Mouse (Mus musculus): Measurements from ENCODE around the gene Hrk. TPM values are rescaled to one million over a fixed set of nuclear protein-coding genes. Genes with fewer than 3 reads are reported as not detected.

Hrk gene
- polyA plus RNA-seq, 1 experiment from 2014 or later, result 4.1 TPM

DNA sequence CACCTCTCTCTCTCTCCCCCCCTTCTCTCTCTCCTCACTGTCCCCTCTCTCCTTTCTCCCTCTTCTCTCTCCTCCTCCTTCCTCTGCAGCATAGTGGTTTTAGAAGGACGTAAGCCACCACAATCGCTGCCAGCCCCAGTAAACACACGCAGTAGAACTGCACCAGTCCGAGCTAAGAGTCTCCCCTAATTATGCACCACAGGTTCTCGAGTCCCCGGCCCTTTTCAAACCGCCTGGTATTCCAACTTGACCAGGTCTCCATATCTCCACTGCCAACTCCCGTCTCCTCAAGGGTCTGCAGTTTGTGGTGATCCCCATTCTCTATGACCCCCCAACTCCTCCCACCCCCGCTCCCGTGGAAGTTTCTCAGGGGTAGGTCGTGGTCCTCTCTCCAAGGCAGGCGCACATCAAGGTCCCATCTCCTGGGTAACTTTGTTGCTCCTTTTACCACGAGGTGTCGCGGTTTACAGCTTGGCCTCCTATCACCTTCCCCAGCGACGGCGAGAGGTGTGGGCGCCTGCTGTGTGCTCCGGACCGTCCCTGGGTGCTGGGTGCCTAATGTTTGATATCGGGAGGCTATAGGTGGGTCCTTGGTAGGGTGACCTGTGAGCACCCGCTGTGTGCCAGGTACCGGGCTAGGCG lies 6.6 kb downstream of the Hrk start:
- Histone ChIP-seq H3K4me1 (ENCODE audit: control insufficient read depth, insufficient read depth, low read length) (peaks cover 21% of the 10 kb centered on the region), H3K27ac (ENCODE audit: low read length) (no peak overlapping the region), H3K4me3 (ENCODE audit: low read depth, low read length) (peak overlapping the region; percentile 36), H3K4me2 (ENCODE audit: low read length) (peak overlapping the region; percentile 93), H3K36me3 (ENCODE audit: control insufficient read depth, insufficient read depth, low read length) (no peaks in the 10 kb centered on the region), H3K9ac (ENCODE audit: low read depth, low read length) (0 out of 2 replicates have a peak overlapping the region, but pooled peaks have one; percentile 10), H3K27me3 (ENCODE audit: control insufficient read depth, insufficient read depth, low read depth, low read length) (peaks cover 45% of the 10 kb centered on the region), H3K9me3 (replicated peaks; ENCODE audit: control insufficient read depth, low read length, poor library complexity, severe bottlenecking) (0 out of 2 replicates have a peak, but pooled peaks cover 4% of the 10 kb centered on the region)
- no peak for ATAC-seq
- 1% methylated on average over 25 of the region's 25 CpGs for WGBS

DNA sequence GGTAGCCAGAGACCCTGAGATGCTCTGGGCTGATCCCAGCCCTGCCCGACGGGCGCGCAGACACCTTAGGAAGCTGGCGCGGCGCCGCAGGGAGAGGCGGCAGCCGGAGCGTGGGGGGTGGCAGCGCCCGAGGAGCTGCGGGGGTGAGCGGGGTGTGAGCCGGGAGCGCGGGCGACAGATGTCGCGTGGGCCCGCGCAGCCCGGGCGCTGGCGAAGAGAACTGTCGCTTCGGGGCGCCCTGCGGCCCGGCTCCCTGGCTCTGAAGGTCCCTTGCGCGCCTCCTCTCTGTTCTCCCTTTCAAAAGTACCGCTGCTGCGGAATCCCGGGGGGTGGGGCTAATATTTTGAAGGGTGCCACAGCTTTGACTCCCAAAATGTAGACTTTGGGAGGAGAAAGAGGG lies 7.2 kb downstream of the Hrk start:
- H3K4me2 ChIP-seq (ENCODE audit: low read length), result peak overlapping the region; percentile 93
- no peaks in the 10 kb centered on the region for H3K36me3 ChIP-seq (ENCODE audit: control insufficient read depth, insufficient read depth, low read length)
- 0 out of 2 replicates have a peak overlapping the region, but pooled peaks have one; percentile 15 for H3K9ac ChIP-seq (ENCODE audit: low read depth, low read length)

DNA sequence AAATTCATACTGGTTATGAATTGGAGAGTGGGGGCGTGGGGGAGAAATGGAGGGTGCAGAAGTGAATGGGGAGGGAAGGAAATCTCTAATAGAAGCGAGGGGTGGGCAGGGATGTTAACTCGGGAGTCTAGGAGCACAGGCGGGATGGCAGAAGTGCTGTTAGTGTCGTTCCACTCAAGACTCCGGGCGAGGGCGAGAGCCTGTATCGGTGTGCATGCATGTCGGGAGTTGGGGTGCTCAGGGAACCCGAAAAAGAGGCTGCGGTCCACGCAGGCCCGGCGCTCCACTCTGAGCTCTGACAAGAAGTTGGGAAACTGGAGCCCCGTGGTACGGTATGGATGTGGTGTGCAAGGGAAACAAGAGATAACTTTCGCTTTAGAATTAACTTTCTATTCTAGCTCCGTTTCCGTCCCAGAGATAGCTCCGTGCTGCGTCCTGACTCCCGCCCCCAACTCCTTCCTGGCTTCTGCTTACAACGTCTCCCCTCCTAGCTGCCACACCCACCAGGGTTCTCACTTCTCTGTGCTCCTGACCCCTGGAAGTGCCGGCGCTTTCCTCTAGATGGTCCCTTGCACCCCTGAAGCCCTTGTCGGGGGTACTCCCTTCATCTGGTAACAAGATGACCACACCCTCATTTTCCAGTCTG lies 7.8 kb downstream of the Hrk start:
- Histone ChIP-seq H3K27ac (ENCODE audit: low read length) (no peak overlapping the region), H3K9me3 (replicated peaks; ENCODE audit: control insufficient read depth, low read length, poor library complexity, severe bottlenecking) (0 out of 2 replicates have a peak, but pooled peaks cover 4% of the 10 kb centered on the region), H3K9ac (ENCODE audit: low read depth, low read length) (0 out of 2 replicates have a peak overlapping the region, but pooled peaks have one; percentile 15), H3K4me2 (ENCODE audit: low read length) (peak overlapping the region; percentile 93), H3K4me3 (ENCODE audit: low read depth, low read length) (peak overlapping the region; percentile 36), H3K4me1 (ENCODE audit: control insufficient read depth, insufficient read depth, low read length) (peaks cover 21% of the 10 kb centered on the region), H3K27me3 (ENCODE audit: control insufficient read depth, insufficient read depth, low read depth, low read length) (peaks cover 42% of the 10 kb centered on the region), H3K36me3 (ENCODE audit: control insufficient read depth, insufficient read depth, low read length) (no peaks in the 10 kb centered on the region)
- no peak for ATAC-seq
- WGBS, result under 1% methylated on average over 27 of the region's 27 CpGs

More for the DNA sequence above, 7.2 kb downstream of the Hrk start:
- Histone ChIP-seq H3K9me3 (replicated peaks; ENCODE audit: control insufficient read depth, low read length, poor library complexity, severe bottlenecking) (0 out of 2 replicates have a peak, but pooled peaks cover 4% of the 10 kb centered on the region), H3K4me3 (ENCODE audit: low read depth, low read length) (peak overlapping the region; percentile 36), H3K27me3 (ENCODE audit: control insufficient read depth, insufficient read depth, low read depth, low read length) (peaks cover 42% of the 10 kb centered on the region), H3K27ac (ENCODE audit: low read length) (no peak overlapping the region), H3K4me1 (ENCODE audit: control insufficient read depth, insufficient read depth, low read length) (peaks cover 21% of the 10 kb centered on the region)
- 2% methylated on average over 24 of the region's 36 CpGs for WGBS
- ATAC-seq, result no peak

DNA sequence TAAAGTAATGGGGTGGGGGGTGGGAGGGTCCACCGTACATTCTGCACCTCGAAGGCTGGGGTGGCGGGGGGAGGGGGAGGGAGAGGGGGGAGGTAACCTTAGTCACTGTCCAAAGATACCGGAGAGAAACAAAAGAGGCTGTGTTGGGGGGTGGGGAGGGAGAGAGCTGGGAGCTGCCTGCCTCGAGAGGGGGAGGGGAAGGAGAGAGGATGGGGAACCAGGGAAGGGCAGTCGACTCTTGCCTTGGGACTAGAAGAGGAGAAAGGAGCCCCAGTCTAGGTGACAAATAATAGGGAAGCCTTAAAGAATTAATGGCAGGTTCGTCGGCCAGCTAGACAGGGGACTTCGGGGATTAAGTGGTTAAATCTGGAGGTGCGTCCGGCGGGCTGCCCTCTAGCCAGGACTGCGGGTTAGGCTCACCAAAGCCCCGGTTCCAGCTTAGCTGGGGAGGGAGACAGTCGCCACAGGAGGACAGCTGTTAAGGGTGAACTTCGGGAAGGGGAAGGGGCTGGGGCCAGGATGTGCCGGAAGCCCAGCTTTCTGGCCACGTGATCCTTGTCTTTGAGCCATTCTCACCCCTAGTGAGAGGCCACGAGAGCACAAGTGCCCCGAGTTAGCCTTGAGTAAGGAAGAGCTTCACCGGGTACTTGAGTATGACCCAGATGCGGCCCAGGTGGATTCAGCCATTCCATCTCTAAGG lies 10.0 kb downstream of the Hrk start:
- Histone ChIP-seq H3K9me3 (replicated peaks; ENCODE audit: control insufficient read depth, low read length, poor library complexity, severe bottlenecking) (0 out of 2 replicates have a peak, but pooled peaks cover 4% of the 10 kb centered on the region), H3K27ac (ENCODE audit: low read length) (no peak overlapping the region), H3K9ac (ENCODE audit: low read depth, low read length) (peak overlapping the region; percentile 17), H3K4me3 (ENCODE audit: low read depth, low read length) (peak overlapping the region; percentile 19), H3K4me1 (ENCODE audit: control insufficient read depth, insufficient read depth, low read length) (peaks cover 21% of the 10 kb centered on the region), H3K4me2 (ENCODE audit: low read length) (peak overlapping the region; percentile 47), H3K36me3 (ENCODE audit: control insufficient read depth, insufficient read depth, low read length) (no peaks in the 10 kb centered on the region), H3K27me3 (ENCODE audit: control insufficient read depth, insufficient read depth, low read depth, low read length) (peaks cover 29% of the 10 kb centered on the region)
- WGBS, result under 1% methylated on average over 22 of the region's 22 CpGs
- ATAC-seq, result no peak

DNA sequence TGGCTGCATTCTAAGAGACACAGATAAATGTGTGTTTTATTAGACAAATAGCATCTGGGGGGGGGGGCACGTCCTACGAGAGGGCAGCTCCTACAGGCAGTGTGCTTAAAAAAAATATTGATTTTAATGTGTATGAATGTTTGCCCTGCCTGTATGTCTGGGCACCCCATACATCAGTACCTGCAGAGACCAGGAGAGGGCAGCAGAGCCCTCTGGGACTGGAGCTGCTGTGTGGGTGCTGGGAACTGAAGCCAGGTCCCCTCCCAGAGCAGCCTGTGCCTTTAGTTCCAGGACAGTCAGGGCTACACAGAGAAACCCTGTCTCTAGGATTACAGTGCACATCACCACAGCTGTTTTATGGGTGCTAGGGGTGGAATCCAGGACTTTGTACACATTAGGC lies 10.7 kb downstream of the Hrk start:
- H3K36me3 ChIP-seq (ENCODE audit: control insufficient read depth, insufficient read depth, low read length), result no peaks in the 10 kb centered on the region
- H3K9ac ChIP-seq (ENCODE audit: low read depth, low read length), result peak overlapping the region; percentile 17
- peaks cover 26% of the 10 kb centered on the region for H3K27me3 ChIP-seq (ENCODE audit: control insufficient read depth, insufficient read depth, low read depth, low read length)
- WGBS, result 15% methylated on average over 2 of the region's 2 CpGs
- peak overlapping the region; percentile 47; the same call in 1 of the 2 replicates for H3K4me2 ChIP-seq (ENCODE audit: low read length)
- H3K27ac ChIP-seq (ENCODE audit: low read length), result no peak overlapping the region
- peaks cover 21% of the 10 kb centered on the region for H3K4me1 ChIP-seq (ENCODE audit: control insufficient read depth, insufficient read depth, low read length)
- ATAC-seq, result no peak
- H3K4me3 ChIP-seq (ENCODE audit: low read depth, low read length), result no peak overlapping the region
- H3K9me3 ChIP-seq (replicated peaks; ENCODE audit: control insufficient read depth, low read length, poor library complexity, severe bottlenecking), result 0 out of 2 replicates have a peak, but pooled peaks cover 4% of the 10 kb centered on the region

DNA sequence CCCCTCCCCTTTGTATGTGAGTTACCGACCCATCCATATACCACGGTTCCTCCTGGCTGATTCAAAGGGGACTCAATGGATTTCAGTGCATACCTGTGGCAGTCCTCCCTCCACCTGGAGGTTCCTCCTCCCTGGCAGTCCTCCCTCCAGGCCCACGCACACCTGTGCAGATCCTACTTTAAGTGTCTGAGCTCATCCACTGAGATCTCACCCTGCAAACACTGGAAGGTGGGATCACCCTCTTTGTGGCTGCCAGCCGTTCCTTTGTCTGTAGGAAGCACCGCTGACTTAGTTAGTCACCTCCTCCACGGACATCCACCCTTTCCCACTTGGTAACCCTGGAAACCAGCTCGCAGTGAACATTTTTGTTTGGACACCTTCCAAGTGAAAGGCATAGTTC lies 13.2 kb downstream of the Hrk start:
- peaks cover 7% of the 10 kb centered on the region; the same call in 1 of the 2 replicates for H3K9me3 ChIP-seq (replicated peaks; ENCODE audit: control insufficient read depth, low read length, poor library complexity, severe bottlenecking)
- no peak overlapping the region for H3K27ac ChIP-seq (ENCODE audit: low read length)
- no peak overlapping the region for H3K4me3 ChIP-seq (ENCODE audit: low read depth, low read length)
- ATAC-seq, result no peak
- H3K4me2 ChIP-seq (ENCODE audit: low read length), result no peak overlapping the region
- WGBS, result 67% methylated on average over 7 of the region's 7 CpGs
- H3K27me3 ChIP-seq (ENCODE audit: control insufficient read depth, insufficient read depth, low read depth, low read length), result peaks cover 11% of the 10 kb centered on the region
- H3K36me3 ChIP-seq (ENCODE audit: control insufficient read depth, insufficient read depth, low read length), result no peaks in the 10 kb centered on the region
- peaks cover 5% of the 10 kb centered on the region; the same call in 1 of the 2 replicates for H3K4me1 ChIP-seq (ENCODE audit: control insufficient read depth, insufficient read depth, low read length)
- no peak overlapping the region for H3K9ac ChIP-seq (ENCODE audit: low read depth, low read length)

DNA sequence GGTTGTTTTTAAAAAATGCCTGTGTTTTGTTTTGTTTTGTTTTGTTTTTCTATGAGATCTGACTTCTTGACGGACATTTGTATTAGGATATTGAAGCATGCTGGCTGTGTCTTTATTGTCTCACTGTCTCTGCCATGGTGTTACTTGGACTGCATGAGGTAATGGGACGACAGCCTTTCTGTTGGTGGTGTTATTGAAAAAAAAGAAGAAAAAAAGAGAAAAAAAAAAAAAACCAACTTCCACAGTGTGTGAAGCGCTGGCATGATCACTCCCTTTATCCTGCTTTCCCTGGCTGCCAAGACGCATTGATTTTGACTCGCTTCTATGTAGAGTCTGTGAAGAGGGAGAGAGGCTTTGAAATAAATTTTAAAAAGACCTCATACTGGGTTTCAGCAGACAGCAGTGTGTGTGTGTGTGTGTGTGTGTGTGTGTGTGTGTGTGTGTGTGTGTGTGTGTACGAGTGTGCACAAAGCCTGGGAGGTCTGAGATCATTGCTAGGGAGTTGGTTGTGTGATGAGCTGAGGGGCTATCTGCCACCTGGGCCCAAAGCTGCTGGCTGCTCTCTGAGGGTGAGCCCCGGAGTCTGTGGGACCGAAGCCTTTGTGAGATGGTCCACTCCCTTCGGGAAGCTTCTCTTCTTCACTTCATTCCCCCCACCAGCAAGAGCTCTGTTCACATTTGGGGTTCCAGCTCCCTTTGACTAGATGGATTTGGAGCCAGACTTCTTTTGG lies 22.6 kb downstream of the Hrk start:
- 32% methylated on average over 9 of the region's 9 CpGs for WGBS
- H3K4me3 ChIP-seq (ENCODE audit: low read depth, low read length), result no peak overlapping the region

DNA sequence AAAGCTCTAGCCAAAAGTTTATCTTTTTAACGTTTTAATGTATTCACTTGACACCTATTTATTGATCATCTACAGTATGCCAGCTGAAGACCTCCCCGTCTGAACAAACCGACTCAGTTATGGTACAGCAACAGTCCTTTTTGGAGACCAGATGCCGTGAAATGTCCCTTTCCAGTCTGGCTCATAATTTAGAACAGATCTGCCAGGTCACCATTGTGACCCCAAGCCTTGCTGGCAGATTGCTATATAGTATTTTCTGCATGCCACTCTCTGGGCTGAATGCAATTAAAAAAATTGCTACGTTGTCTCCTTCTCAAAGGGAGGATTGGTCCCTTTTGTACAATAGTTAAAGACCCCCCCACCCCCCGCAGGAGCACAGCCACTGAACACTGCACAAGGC lies 23.9 kb downstream of the Hrk start:
- no peak overlapping the region for H3K27ac ChIP-seq (ENCODE audit: low read length)
- 63% methylated on average over 6 of the region's 6 CpGs for WGBS
- ATAC-seq, result no peak

More for the DNA sequence above, 22.6 kb downstream of the Hrk start:
- Histone ChIP-seq H3K9me3 (replicated peaks; ENCODE audit: control insufficient read depth, low read length, poor library complexity, severe bottlenecking) (no peaks in the 10 kb centered on the region), H3K27ac (ENCODE audit: low read length) (peak overlapping the region; percentile 63), H3K4me1 (ENCODE audit: control insufficient read depth, insufficient read depth, low read length) (peaks cover 6% of the 10 kb centered on the region), H3K4me2 (ENCODE audit: low read length) (no peak overlapping the region), H3K27me3 (ENCODE audit: control insufficient read depth, insufficient read depth, low read depth, low read length) (no peaks in the 10 kb centered on the region), H3K36me3 (ENCODE audit: control insufficient read depth, insufficient read depth, low read length) (no peaks in the 10 kb centered on the region), H3K9ac (ENCODE audit: low read depth, low read length) (no peak overlapping the region)
- peak; percentile 57 for ATAC-seq

More for the DNA sequence above, 23.9 kb downstream of the Hrk start:
- H3K9me3 ChIP-seq (replicated peaks; ENCODE audit: control insufficient read depth, low read length, poor library complexity, severe bottlenecking), result no peaks in the 10 kb centered on the region
- no peak overlapping the region for H3K9ac ChIP-seq (ENCODE audit: low read depth, low read length)
- H3K36me3 ChIP-seq (ENCODE audit: control insufficient read depth, insufficient read depth, low read length), result no peaks in the 10 kb centered on the region
- H3K4me1 ChIP-seq (ENCODE audit: control insufficient read depth, insufficient read depth, low read length), result peaks cover 13% of the 10 kb centered on the region
- H3K4me3 ChIP-seq (ENCODE audit: low read depth, low read length), result no peak overlapping the region
- H3K27me3 ChIP-seq (ENCODE audit: control insufficient read depth, insufficient read depth, low read depth, low read length), result no peaks in the 10 kb centered on the region
- no peak overlapping the region for H3K4me2 ChIP-seq (ENCODE audit: low read length)
